Mouse (Mus musculus) gastrocnemius, postnatal 25 days (tissue): ENCODE measurements around the gene Aldh1l1. TPM values are rescaled to one million over a fixed set of nuclear protein-coding genes. Genes with fewer than 3 reads are reported as not detected.
A peak's percentile ranks its signal among the peaks of the same experiment; 100 is the strongest.

Experiments used
- DNase-seq: peaks from one replicate; pipeline ENCODE4 v3.0.0; 2022
- total RNA-seq, 2 experiments: library from RNA; stranded (reverse); gene quantifications; 1 replicate in 1 of 2; 2 replicates in 1 of 2; pipeline ENCODE4 v1.2.3; 2021

The Aldh1l1 gene
- total RNA-seq, 2 experiments from 2014 or later: 5.0 to 7.6 TPM

GRCm38 (mm10) chr6:90590707-90591106 lies 104.5 kb downstream of the Aldh1l1 start:
- DNase-seq: no peak

- DNase-seq: no peak
Measured at GRCm38 (mm10) chr6:90594972-90595371, 108.7 kb downstream of the Aldh1l1 start.

- DNase-seq: no peak
Measured at GRCm38 (mm10) chr6:90597060-90597459, 110.8 kb downstream of the Aldh1l1 start.

- no peak for DNase-seq
Measured at GRCm38 (mm10) chr6:90597592-90597991, 111.4 kb downstream of the Aldh1l1 start.

GRCm38 (mm10) chr6:90598197-90598596 lies 112.0 kb downstream of the Aldh1l1 start:
- DNase-seq: no peak

GRCm38 (mm10) chr6:90600351-90600750 lies 114.1 kb downstream of the Aldh1l1 start:
- DNase-seq: no peak

- peak; percentile 75 for DNase-seq
Measured at GRCm38 (mm10) chr6:90601736-90602135, 115.5 kb downstream of the Aldh1l1 start.

GRCm38 (mm10) chr6:90602304-90602703 lies 116.1 kb downstream of the Aldh1l1 start:
- no peak for DNase-seq

- peak; percentile 42 for DNase-seq
Measured at GRCm38 (mm10) chr6:90603126-90603525, 116.9 kb downstream of the Aldh1l1 start.

- no peak for DNase-seq
Measured at GRCm38 (mm10) chr6:90604130-90604529, 117.9 kb downstream of the Aldh1l1 start.

- DNase-seq: peak; percentile 93
Measured at GRCm38 (mm10) chr6:90604533-90605297, 118.5 kb downstream of the Aldh1l1 start, which contains the start of gene Slc41a3. Gene Slc41a3, plus strand, starts transcription at chr6:90604725.

GRCm38 (mm10) chr6:90605298-90605665 lies 119.1 kb downstream of the Aldh1l1 start:
- no peak for DNase-seq

- peak; percentile 47 for DNase-seq
Measured at GRCm38 (mm10) chr6:90606538-90606937, 120.3 kb downstream of the Aldh1l1 start.

- DNase-seq: peak; percentile 34
Measured at GRCm38 (mm10) chr6:90607196-90607595, 121.0 kb downstream of the Aldh1l1 start.

GRCm38 (mm10) chr6:90608186-90608585 lies 122.0 kb downstream of the Aldh1l1 start:
- DNase-seq: no peak

- no peak for DNase-seq
Measured at GRCm38 (mm10) chr6:90610248-90610647, 124.0 kb downstream of the Aldh1l1 start.

- DNase-seq: no peak
Measured at GRCm38 (mm10) chr6:90613277-90613676, 127.0 kb downstream of the Aldh1l1 start.

GRCm38 (mm10) chr6:90615362-90615761 lies 129.1 kb downstream of the Aldh1l1 start:
- no peak for DNase-seq

- peak; percentile 59 for DNase-seq
Measured at GRCm38 (mm10) chr6:90615991-90616390, 129.8 kb downstream of the Aldh1l1 start.

GRCm38 (mm10) chr6:90616481-90616880 lies 130.3 kb downstream of the Aldh1l1 start:
- DNase-seq: no peak

GRCm38 (mm10) chr6:90618274-90618673 lies 132.0 kb downstream of the Aldh1l1 start:
- DNase-seq: no peak

- no peak for DNase-seq
Measured at GRCm38 (mm10) chr6:90618821-90619636, 132.8 kb downstream of the Aldh1l1 start.

GRCm38 (mm10) chr6:90619936-90620335 lies 133.7 kb downstream of the Aldh1l1 start:
- DNase-seq: no peak
